Mouse (Mus musculus) midbrain, embryonic 14.5 days (tissue): ENCODE results near the gene Galnt7. TPM values are rescaled to one million over a fixed set of nuclear protein-coding genes. Genes with fewer than 3 reads are reported as not detected.

Experiments
- ATAC-seq: fragments of 200-750 bp; cut with Nextera tagmentation; 2 replicates; pipeline ENCODE4 v1.8.0; 2017; ENCODE audit warnings: moderate number of reproducible peaks, moderate library complexity; ENCODE audit not compliant: low FRiP score, low TSS enrichment
- DNase-seq: peaks from one replicate; pipeline ENCODE4 v3.0.0-alpha.2; 2015
- H3K27ac ChIP-seq: fragments of 300-500 bp; sonication (generic); replicated peaks from 2 replicates; pipeline ENCODE4 v1.5.1; 2014; ENCODE audit warnings: mild to moderate bottlenecking, low read depth, low read length, moderate library complexity
- H3K27me3 ChIP-seq: fragments of 300-500 bp; sonication (generic); 2 replicates; pipeline ENCODE4 v1.6.1; 2014; ENCODE audit warnings: low read length, control low read depth, mixed read lengths; ENCODE audit not compliant: control insufficient read depth, insufficient read depth
- H3K36me3 ChIP-seq: fragments of 300-500 bp; sonication (generic); 2 replicates; pipeline ENCODE4 v1.6.1; 2014; ENCODE audit warnings: low read length, control low read depth; ENCODE audit not compliant: control insufficient read depth, insufficient read depth
- H3K4me1 ChIP-seq: fragments of 300-500 bp; sonication (generic); 2 replicates; pipeline ENCODE4 v1.6.1; 2014; ENCODE audit warnings: mild to moderate bottlenecking, antibody characterized with exemption, low read length, control low read depth; ENCODE audit not compliant: control insufficient read depth, insufficient read depth
- H3K4me2 ChIP-seq: fragments of 300-500 bp; sonication (generic); 2 replicates; pipeline ENCODE4 v1.6.1; 2014; ENCODE audit warnings: mild to moderate bottlenecking, low read length, moderate library complexity
- H3K4me3 ChIP-seq: fragments of 300-500 bp; sonication (generic); replicated peaks from 2 replicates; pipeline ENCODE4 v1.5.1; 2014; ENCODE audit warnings: low read depth, low read length
- H3K9ac ChIP-seq: fragments of 300-500 bp; sonication (generic); replicated peaks from 2 replicates; pipeline ENCODE4 v1.6.1; 2014; ENCODE audit warnings: mild to moderate bottlenecking, low read length, moderate library complexity
- H3K9me3 ChIP-seq: fragments of 300-500 bp; sonication (generic); 2 replicates; pipeline ENCODE4 v1.6.1; 2016; ENCODE audit warnings: low read length, control low read depth, mixed read lengths; ENCODE audit not compliant: control insufficient read depth
- WGBS: fragments of 180-500 bp; shearing (Covaris S2); extraction: QIAGEN DNeasy Blood & Tissue Kit; methylation state at CpG from one replicate; pipeline ENCODE4 v1.1.7; 2014; 5-methylcytosine and 5-hydroxymethylcytosine counted together
- polyA plus RNA-seq: library from polyadenylated mRNA; unstranded; fragments of >200 nt; fragmentation: Nextera tagmentation; extraction: Ambion mirVana; gene quantifications from 2 replicates; pipeline ENCODE4 v1.2.1, GENCODE M21; 2014

The Galnt7 gene
- polyA plus RNA-seq, 1 experiment from 2014 or later = 10.0 TPM

DNA sequence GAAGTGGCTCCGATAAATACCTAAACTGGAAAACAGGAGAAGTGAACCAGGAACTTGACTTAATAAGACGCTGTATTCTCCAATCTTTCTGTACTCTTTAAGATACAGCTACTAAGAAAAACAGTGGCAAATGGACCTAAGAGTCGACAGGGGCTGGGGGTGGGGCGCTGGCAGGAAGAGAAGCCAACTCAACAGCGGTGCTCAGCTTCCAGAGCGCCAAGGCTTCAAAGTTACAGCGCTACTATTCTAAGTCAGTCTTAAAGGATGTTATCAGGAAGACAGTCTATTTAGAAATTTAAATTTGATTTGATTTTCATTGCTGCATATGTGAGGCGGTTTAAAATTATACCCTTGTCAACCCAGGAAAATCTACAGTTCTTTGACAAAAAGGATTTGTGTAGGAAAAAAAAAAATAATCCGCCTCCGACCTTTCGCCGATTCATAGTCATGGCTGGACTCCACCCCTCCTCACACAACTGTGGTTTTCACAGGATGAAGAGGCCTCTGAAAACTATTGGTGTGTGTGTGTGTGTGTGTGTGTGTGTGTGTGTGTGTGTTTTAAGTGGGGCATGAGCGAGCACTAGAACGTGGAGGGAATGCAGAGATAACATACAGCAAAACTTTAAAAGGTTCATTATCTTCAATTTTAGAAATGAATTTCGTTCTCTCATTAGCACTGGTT lies 15.1 kb downstream of the Galnt7 start:
- Histone ChIP-seq H3K36me3 (no peaks in the 10 kb centered on the region), H3K4me3 (no peak overlapping the region), H3K27me3 (no peaks in the 10 kb centered on the region), H3K27ac (no peak overlapping the region), H3K9ac (no peak overlapping the region), H3K9me3 (no peaks in the 10 kb centered on the region), H3K4me1 (peaks cover under 1% of the 10 kb centered on the region; the same call in 1 of the 2 replicates), H3K4me2 (no peak overlapping the region)
- no peak for ATAC-seq
- no peak for DNase-seq
- WGBS = 80% methylated on average over 15 of the region's 15 CpGs

DNA sequence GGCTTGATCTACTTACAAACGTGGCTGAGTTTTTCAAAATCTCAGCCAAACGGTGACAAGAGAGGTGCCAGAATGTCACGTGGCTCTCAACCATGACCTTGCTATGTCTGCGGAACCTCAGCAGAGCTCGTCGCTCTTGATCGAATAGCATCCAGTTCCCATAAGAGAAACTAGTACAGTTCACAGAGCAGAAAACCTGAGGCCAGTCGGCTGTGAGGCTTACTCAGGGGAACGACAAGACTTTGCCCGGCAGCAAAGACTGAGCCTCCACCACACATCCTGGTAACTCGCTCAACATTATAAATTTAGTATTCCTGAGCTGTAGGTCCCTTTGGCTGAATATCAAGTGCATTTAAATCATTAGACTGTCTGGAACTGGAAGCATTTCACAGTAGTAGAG lies 16.1 kb downstream of the Galnt7 start:
- no peaks in the 10 kb centered on the region; the same call in 1 of the 2 replicates for H3K4me1 ChIP-seq
- no peaks in the 10 kb centered on the region for H3K27me3 ChIP-seq
- no peaks in the 10 kb centered on the region for H3K9me3 ChIP-seq
- H3K36me3 ChIP-seq = no peaks in the 10 kb centered on the region
- H3K27ac ChIP-seq = no peak overlapping the region
- H3K4me3 ChIP-seq = no peak overlapping the region
- H3K9ac ChIP-seq = no peak overlapping the region
- no peak overlapping the region for H3K4me2 ChIP-seq
- ATAC-seq (no peak), DNase-seq (no peak)
- 85% methylated on average over 11 of the region's 11 CpGs for WGBS

DNA sequence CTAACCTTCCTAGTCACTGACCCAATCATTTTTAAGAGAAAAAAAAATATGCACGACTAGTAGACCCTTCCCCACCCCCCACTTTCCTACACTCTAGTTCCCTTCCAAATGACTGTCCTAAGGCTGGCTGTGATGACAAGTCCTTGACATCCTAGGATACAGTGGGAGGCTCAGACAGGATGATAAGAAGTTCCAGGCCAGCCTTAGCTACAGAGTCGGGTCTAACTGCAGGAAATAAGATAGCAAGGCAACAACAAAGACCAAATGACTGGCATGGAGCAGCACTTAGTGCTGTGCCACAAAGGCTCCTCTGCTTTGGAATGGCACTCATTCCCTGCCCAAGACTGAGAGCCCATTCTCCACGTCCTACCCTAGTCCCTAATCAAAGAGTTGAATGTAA lies 16.6 kb downstream of the Galnt7 start:
- Histone ChIP-seq H3K4me3 (no peak overlapping the region), H3K36me3 (no peaks in the 10 kb centered on the region), H3K27ac (no peak overlapping the region), H3K27me3 (no peaks in the 10 kb centered on the region), H3K9me3 (no peaks in the 10 kb centered on the region), H3K4me1 (no peaks in the 10 kb centered on the region; the same call in 1 of the 2 replicates), H3K9ac (no peak overlapping the region), H3K4me2 (no peak overlapping the region)
- DNase-seq (no peak), ATAC-seq (no peak)
- 83% methylated on average over 3 of the region's 3 CpGs for WGBS

DNA sequence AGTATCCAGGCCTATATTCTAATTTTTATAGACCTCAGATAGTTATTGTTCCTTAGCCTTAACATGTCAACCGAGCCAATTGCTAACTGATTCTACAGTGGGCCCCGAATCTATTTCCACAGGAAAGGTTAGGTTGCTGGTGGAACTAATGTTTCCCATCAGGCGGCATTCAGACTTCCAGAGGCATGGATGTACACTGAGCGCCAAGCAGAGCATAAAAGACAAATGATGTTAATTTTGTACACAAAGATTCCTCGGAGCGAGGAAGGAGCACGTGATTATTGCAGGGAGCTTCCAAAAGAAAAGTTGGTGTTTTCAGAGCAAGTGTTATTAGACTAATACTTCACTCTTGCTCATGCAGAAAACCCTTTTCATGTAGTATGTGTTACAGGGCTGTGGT lies 21.1 kb downstream of the Galnt7 start:
- no peaks in the 10 kb centered on the region for H3K4me1 ChIP-seq
- H3K4me3 ChIP-seq = no peak overlapping the region
- no peak overlapping the region for H3K27ac ChIP-seq
- no peak overlapping the region for H3K9ac ChIP-seq
- ATAC-seq (no peak), DNase-seq (no peak)
- H3K36me3 ChIP-seq = no peaks in the 10 kb centered on the region
- 92% methylated on average over 7 of the region's 7 CpGs for WGBS
- no peak overlapping the region for H3K4me2 ChIP-seq
- no peaks in the 10 kb centered on the region for H3K9me3 ChIP-seq
- H3K27me3 ChIP-seq = no peaks in the 10 kb centered on the region

DNA sequence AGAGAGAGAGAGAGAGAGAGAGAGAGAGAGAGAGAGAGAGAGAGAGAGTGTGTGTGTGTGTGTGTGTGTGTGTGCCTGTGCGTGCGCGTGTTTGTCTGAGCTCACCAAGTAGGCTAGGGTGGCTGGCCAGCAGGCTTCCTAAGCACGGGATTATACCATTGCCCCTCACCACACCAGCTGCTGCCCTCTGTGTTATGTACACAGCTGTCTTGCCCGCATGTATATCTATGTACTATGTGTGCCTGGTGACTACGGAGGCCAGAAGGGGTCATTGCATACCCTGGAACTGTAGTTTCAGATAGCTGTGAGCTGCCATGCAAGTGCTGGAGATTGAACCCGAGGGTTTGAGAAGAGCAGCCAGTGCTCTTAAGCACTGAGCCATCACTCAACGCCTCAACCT lies 22.7 kb downstream of the Galnt7 start:
- Histone ChIP-seq H3K4me1 (no peaks in the 10 kb centered on the region), H3K36me3 (no peaks in the 10 kb centered on the region), H3K9ac (no peak overlapping the region), H3K4me3 (no peak overlapping the region), H3K4me2 (no peak overlapping the region), H3K27ac (no peak overlapping the region), H3K27me3 (no peaks in the 10 kb centered on the region), H3K9me3 (no peaks in the 10 kb centered on the region)
- ATAC-seq (no peak), DNase-seq (no peak)
- WGBS = 93% methylated on average over 8 of the region's 8 CpGs

DNA sequence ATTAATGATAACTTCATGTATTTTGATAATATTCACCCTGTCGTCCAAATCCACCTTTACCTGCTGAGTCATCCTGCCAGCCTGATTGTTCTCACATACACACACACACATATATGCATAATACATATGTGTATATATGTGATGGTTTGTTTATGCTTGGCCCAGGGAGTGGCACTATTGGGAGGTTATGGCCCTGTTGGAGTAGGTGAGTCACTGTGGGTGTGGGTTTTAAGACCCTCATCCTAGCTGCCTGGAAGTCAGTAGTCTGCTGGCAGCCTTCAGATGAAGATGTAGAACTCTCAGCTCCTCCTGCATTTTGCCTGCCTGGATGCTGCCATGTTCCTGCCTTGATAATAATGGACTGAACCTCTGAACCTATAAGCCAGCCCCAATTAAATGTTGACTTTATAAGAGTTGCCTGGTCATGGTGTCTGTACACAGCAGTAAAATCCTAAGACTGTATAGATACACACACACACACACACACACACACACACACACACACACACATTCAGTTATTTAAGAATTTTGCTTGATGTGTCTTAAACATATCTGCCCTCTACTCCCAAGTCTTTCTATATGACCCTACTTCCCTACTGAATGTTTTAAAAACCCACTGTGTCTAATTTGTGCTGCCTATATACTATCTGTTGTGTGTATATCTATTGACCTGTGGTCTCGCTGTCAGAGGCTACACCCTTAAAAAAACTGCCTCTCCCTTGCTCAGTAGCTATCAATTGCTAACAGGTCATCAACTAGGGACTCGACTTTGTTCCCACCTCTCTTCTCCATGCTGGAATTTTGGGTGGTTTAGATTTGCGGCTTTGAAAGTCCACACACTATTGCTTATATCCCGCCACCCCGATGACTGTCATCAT lies 23.8 kb downstream of the Galnt7 start:
- no peak overlapping the region for H3K27ac ChIP-seq
- DNase-seq (no peak), ATAC-seq (no peak)
- no peak overlapping the region for H3K9ac ChIP-seq
- no peaks in the 10 kb centered on the region for H3K27me3 ChIP-seq
- no peaks in the 10 kb centered on the region for H3K36me3 ChIP-seq
- H3K9me3 ChIP-seq = no peaks in the 10 kb centered on the region
- H3K4me1 ChIP-seq = no peaks in the 10 kb centered on the region
- no peak overlapping the region for H3K4me2 ChIP-seq
- 90% methylated on average over 6 of the region's 6 CpGs for WGBS
- H3K4me3 ChIP-seq = no peak overlapping the region

DNA sequence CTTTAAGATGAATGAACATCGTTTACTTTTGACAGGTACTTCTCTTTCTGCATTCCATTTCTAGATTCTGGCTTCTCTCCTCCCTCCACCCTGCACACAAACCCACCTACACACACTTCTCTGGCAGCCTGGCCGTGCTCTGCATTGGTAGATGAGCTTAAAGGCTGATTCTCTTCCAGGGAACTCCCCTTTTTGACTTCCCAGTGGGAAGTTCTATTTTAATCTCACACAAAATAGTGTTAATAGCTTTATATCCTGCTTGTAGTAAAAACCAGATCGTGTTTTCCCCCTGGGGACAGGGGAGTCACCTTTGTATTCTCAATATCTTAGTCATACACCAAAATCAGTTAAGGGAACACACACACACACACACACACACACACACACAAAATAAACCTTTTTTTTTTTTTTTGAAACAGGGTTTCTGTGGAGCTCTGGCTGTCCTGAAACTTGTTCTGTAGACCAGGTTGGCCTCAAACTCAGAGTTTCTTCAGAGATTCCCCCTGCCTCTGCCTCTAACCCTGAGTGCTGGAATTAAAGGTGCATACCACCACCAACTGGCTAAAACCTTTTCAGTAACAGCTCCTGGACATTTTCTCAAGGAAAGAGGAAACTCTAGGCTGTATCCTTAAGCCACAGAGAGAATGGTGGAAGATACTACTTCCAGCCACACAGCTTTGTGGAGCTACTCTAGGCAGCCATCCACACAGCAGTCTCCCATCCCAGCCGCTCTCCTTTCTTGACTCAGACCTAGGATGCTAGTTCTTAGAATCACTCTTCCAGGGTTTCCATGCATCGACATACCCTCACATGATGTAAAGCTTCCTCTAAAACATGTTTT lies 24.7 kb downstream of the Galnt7 start:
- ATAC-seq (no peak), DNase-seq (no peak)
- H3K4me3 ChIP-seq = no peak overlapping the region
- H3K36me3 ChIP-seq = no peaks in the 10 kb centered on the region
- H3K4me2 ChIP-seq = no peak overlapping the region
- H3K9ac ChIP-seq = no peak overlapping the region
- no peaks in the 10 kb centered on the region for H3K4me1 ChIP-seq
- 81% methylated on average over 5 of the region's 5 CpGs for WGBS
- no peak overlapping the region for H3K27ac ChIP-seq
- H3K27me3 ChIP-seq = no peaks in the 10 kb centered on the region
- no peaks in the 10 kb centered on the region for H3K9me3 ChIP-seq

DNA sequence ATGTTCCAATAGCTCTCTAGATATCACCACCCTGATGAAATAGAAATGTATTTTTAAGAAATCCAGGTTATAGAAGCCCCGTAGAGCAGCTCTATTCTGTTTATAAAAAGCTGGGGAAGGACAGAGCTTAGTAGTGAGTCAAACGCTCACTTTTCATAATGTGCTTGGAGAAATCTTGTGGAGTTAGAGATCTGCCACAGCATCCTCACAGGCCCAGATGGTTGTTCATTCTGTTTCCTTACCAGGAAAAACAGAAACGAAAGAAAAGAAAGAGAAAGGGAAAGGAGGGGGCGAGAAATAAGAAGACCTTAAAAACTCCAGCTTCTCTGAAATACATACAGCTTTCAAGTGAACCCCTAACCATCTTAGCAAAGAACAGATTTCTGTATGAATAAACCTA lies 28.9 kb downstream of the Galnt7 start:
- H3K4me2 ChIP-seq = no peak overlapping the region
- no peak overlapping the region for H3K4me3 ChIP-seq
- DNase-seq = no peak
- H3K9ac ChIP-seq = no peak overlapping the region
- H3K27me3 ChIP-seq = no peaks in the 10 kb centered on the region
- 95% methylated on average over 4 of the region's 4 CpGs for WGBS
- no peak for ATAC-seq
- H3K4me1 ChIP-seq = no peaks in the 10 kb centered on the region
- H3K9me3 ChIP-seq = no peaks in the 10 kb centered on the region
- no peak overlapping the region for H3K27ac ChIP-seq
- no peaks in the 10 kb centered on the region for H3K36me3 ChIP-seq
